Mouse (Mus musculus) kidney, adult 2 months (tissue): ENCODE results near the gene Dusp7. TPM values are rescaled to one million over a fixed set of nuclear protein-coding genes. Genes with fewer than 3 reads are reported as not detected.
A peak's percentile ranks its signal among the peaks of the same experiment; 100 is the strongest.

ENCODE experiments used
- DNase-seq: peaks from one replicate; pipeline ENCODE4 v3.0.0; 2021
- H3K27ac ChIP-seq: fragments of 200-500 bp; 2 replicates; pipeline ENCODE4 v1.5.1; 2012; ENCODE audit warnings: low read depth, low read length, control low read depth, inconsistent platforms; ENCODE audit not compliant: insufficient read depth
- H3K27me3 ChIP-seq: fragments of 200-500 bp; replicated peaks from 2 replicates; pipeline ENCODE4 v1.6.1; 2012; ENCODE audit warnings: mild to moderate bottlenecking, moderate library complexity, low read length, inconsistent platforms; ENCODE audit not compliant: control insufficient read depth, insufficient read depth
- H3K36me3 ChIP-seq: fragments of 200-500 bp; 2 replicates; pipeline ENCODE4 v1.6.1; 2012; ENCODE audit warnings: mild to moderate bottlenecking, moderate library complexity, low read length, inconsistent platforms; ENCODE audit not compliant: control insufficient read depth, insufficient read depth
- H3K4me1 ChIP-seq: fragments of 200-500 bp; 2 replicates; pipeline ENCODE4 v1.6.1; 2011; ENCODE audit warnings: low read length; ENCODE audit not compliant: control insufficient read depth, insufficient read depth
- H3K4me3 ChIP-seq: fragments of 200-500 bp; 2 replicates; pipeline ENCODE4 v1.5.1; 2011; ENCODE audit warnings: mild to moderate bottlenecking, low read depth, low read length, control low read depth; ENCODE audit not compliant: insufficient read depth
- CTCF ChIP-seq: fragments of 200-500 bp; conservative IDR thresholded peaks from 2 replicates; pipeline ENCODE4 v1.5.1; 2011; ENCODE audit warnings: low read depth, mild to moderate bottlenecking, control low read depth, low read length, moderate library complexity, mixed read lengths; ENCODE audit not compliant: insufficient read depth, insufficient read length
- POLR2A ChIP-seq: fragments of 200-500 bp; IDR thresholded peaks from one replicate; pipeline ENCODE4 v1.6.1; 2011; ENCODE audit warnings: low read depth, low read length, control low read depth
- WGBS: fragments of 180-500 bp; shearing (Covaris S2); methylation state at CpG from one replicate; pipeline ENCODE4 v1.1.7; 2018; 5-methylcytosine and 5-hydroxymethylcytosine counted together
- polyA plus RNA-seq: library from polyadenylated mRNA; depleted of rRNA; stranded (reverse); fragments of >200 nt; gene quantifications from 2 replicates; pipeline ENCODE4 v1.2.3, GENCODE M21; 2012

Gene Dusp7
- polyA plus RNA-seq, 1 experiment = 38.8 TPM

DNA sequence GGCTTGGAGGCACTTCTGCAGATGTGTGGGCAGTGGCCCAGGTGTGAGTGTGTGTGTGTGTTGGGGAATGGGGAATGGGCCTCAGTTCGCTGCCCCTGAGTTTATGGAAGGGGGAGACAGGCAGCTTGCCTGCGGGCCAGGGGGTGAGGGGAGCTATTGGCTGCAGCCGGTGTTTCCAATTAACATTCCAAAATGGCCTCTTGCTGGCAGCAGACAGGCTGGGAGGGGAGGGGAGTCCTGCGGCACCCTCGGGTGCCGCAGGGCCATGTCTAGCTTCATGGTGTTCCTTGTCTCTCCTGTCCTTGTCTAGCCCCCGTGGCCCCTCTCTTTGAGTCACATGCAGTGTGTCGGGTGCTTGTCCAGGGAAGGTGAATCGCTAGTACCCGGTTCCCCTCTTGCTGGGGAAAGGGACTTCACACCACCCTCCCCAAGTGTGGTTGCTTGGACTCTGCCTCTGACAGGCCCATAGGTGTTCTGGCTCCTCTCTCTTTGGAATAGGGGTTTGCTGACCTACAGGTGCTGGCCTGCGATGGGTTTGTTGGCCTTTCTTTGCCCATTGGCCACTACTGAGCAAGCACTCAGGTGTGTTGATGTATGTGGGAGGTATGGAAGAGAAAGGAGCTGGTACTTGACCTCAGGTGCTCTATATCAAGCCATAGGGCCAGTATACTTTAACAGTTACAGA, 1.5 kb downstream of the Dusp7 start:
- peak overlapping the region; percentile 58 for H3K27ac ChIP-seq
- DNase-seq = peak; percentile 56
- WGBS = 5% methylated on average over 11 of the region's 11 CpGs

DNA sequence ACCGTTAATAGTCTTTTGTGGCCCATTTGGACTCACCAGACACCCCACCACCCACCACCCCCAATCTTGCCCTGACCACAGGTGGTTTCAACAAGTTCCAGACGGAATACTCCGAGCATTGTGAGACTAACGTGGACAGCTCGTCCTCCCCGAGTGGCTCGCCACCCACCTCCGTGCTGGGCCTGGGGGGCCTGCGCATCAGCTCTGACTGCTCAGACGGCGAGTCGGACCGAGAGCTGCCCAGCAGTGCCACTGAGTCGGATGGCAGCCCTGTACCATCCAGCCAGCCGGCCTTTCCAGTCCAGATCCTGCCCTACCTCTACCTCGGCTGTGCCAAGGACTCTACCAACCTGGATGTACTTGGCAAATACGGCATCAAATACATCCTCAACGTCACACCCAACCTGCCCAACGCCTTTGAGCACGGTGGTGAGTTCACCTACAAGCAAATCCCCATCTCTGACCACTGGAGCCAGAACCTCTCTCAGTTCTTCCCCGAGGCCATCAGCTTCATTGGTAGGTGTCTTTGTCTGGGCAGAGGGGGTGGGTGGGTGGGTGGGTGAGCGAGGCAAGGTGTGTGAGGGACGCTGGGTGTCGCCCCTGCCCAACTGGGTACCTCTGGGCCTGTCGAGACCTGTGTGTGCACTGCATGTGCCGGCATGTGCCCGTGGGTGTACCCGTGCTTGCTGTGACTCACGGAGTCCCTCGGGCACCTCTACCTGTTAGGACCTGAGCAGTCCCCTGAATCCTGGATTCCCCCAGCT, 2.4 kb downstream of the Dusp7 start:
- Histone ChIP-seq H3K27ac (peak overlapping the region; percentile 88), H3K36me3 (peaks cover 5% of the 10 kb centered on the region; the same call in 1 of the 2 replicates), H3K4me3 (peak overlapping the region; percentile 66), H3K27me3 (no peaks in the 10 kb centered on the region), H3K4me1 (peaks cover 14% of the 10 kb centered on the region)
- WGBS = 68% methylated on average over 30 of the region's 30 CpGs
- no peak for DNase-seq
- no peak for TF ChIP-seq POLR2A
- TF ChIP-seq CTCF = no peak

More for the DNA sequence above, 1.5 kb downstream of the Dusp7 start:
- no peak for TF ChIP-seq CTCF
- no peak for TF ChIP-seq POLR2A
- peak overlapping the region; percentile 66 for H3K4me3 ChIP-seq
- peaks cover 5% of the 10 kb centered on the region; the same call in 1 of the 2 replicates for H3K36me3 ChIP-seq
- H3K27me3 ChIP-seq = no peaks in the 10 kb centered on the region
- peaks cover 14% of the 10 kb centered on the region for H3K4me1 ChIP-seq

DNA sequence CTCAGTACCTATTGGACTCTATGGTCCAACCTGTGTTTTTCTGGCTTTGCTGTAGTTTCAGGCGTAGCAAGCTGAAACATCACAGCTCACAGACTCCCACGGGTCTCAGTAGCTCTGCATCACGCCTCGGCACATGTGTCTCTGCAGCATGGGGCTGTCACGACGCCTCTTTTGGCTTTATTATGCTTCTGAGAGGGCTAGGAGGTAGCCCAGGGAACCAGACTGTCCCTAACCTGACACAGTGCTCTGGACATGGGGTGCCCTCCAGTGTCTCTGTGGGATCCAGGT, 2.9 kb downstream of the Dusp7 start:
- WGBS = 21% methylated on average over 6 of the region's 6 CpGs
- H3K27ac ChIP-seq = peak overlapping the region; percentile 88
- peak overlapping the region; percentile 23 for H3K4me3 ChIP-seq
- no peaks in the 10 kb centered on the region for H3K27me3 ChIP-seq
- no peak for TF ChIP-seq POLR2A
- no peak for TF ChIP-seq CTCF
- peaks cover 5% of the 10 kb centered on the region; the same call in 1 of the 2 replicates for H3K36me3 ChIP-seq
- peaks cover 14% of the 10 kb centered on the region for H3K4me1 ChIP-seq
- DNase-seq = no peak

DNA sequence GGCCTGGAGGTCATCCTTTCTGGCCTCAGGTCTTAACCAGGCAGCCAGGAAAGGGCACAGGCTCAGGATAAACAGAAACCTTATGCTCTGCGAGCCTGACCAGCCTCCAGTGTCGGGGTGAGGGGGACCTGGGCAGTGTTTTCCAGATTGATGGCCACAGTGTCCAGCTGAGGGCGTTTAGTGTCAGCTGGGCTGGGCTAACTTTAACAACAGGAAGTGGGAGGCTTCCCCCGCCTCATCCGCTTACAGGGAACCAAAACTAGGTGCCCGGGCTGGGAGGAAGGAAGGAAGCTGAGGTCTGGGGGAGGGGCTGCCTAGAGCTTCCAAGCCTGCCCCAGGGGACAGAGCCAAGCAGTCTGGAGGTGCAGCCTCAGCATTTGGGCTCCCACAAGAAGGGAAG, 3.3 kb downstream of the Dusp7 start:
- WGBS = 2% methylated on average over 6 of the region's 6 CpGs
- Histone ChIP-seq H3K27me3 (no peaks in the 10 kb centered on the region), H3K4me3 (peak overlapping the region; percentile 23), H3K36me3 (peaks cover 5% of the 10 kb centered on the region; the same call in 1 of the 2 replicates), H3K4me1 (peaks cover 14% of the 10 kb centered on the region), H3K27ac (peak overlapping the region; percentile 88)
- DNase-seq = peak; percentile 96
- TF ChIP-seq POLR2A (no peak), CTCF (no peak)

DNA sequence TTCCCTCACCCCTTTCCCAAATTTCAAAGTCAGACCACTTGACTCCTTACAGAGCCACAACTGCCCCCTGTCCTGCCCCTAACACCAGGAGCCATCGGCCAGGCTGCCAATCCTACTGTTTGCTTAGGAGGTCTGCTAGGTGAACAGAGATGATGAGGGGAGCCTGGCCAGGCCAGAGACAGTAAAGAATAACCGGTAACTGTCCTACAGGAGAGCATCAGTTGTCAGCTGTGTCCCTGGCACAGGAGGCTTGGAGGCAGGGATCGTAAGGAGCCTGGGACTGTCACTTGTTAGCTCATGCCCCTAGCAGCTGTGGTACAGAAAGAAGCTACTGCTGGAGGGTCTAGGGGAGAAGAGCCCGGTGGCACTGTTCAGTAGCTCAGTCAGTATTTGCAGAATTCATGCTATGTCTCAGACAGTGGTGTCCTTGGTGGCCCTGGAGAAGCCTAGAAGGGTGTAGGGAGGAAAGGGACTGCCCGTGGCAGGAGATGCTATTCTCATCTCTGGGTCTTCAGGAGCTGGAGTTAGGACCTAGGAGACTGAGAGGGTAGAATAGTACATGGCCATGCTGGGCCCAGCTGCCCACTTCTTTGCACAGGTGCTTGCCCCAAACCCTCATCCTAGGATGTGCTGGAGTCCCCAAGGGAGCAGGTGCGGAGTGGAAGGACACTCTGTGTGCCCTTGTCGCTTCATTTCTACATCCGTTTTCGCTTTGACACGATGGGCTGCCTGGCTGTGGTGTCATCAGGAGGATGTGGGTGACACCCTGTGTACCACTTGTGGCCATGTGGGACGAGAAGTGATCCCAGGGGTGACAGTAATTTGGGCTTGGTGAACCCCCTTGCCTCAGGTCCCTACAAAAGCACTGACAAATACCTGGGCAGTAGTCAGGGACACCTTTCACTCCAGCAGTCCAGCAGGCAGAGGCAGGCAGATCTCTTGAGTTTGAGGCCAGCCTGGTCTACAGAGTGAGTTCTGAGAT, 4.3 kb downstream of the Dusp7 start:
- Histone ChIP-seq H3K36me3 (peaks cover 5% of the 10 kb centered on the region), H3K4me3 (peak overlapping the region; percentile 9; the same call in 1 of the 2 replicates), H3K4me1 (peaks cover 14% of the 10 kb centered on the region), H3K27me3 (no peaks in the 10 kb centered on the region), H3K27ac (peak overlapping the region; percentile 66)
- TF ChIP-seq CTCF (no peak), POLR2A (no peak)
- WGBS = 76% methylated on average over 11 of the region's 11 CpGs
- no peak for DNase-seq

DNA sequence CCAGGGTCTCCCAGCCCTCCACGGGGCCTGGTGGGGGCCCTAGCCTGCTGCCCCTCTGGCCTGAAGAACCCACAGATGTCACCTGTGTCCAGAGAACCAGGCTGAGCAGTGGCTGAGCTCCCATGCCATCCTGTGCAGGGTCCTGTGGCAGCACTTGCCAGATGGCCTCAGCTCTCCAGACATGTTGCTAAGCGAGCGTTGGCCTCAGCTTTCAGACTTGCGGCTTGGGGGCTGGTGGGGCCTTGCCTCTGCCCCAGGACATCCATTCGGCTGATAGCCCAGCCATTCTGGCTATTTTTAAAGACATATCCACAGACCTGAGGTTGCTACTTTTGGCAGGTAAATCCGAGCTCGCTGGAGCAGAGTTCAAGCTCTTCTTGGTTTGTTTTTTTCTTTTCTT, 5.5 kb downstream of the Dusp7 start:
- Histone ChIP-seq H3K27me3 (no peaks in the 10 kb centered on the region), H3K4me3 (no peak overlapping the region), H3K36me3 (peaks cover 5% of the 10 kb centered on the region), H3K27ac (no peak overlapping the region), H3K4me1 (peaks cover 14% of the 10 kb centered on the region)
- no peak for DNase-seq
- WGBS = 91% methylated on average over 7 of the region's 7 CpGs
- TF ChIP-seq CTCF (no peak), POLR2A (no peak)

DNA sequence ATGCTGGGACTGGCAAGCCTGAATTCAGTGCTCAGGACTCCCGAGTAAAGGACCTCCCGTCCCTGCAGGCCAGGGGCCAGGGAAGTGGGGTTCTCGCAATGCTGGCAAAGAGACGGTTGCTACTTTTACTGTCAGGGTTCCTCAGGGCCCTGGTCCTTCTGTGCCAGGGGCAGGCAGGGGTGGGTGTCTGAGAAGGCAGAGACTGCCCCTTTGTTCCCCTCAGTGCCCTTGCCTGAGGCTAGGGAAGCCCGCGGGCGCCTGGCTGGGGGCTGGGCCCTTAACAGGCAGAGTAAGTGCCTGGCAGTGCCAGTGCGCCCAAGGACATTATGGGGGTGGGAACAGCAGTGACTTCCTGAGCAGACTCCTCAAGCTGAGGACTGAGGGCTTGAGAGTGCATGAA, 8.8 kb downstream of the Dusp7 start:
- no peak for DNase-seq
- Histone ChIP-seq H3K27me3 (no peaks in the 10 kb centered on the region), H3K36me3 (peaks cover 5% of the 10 kb centered on the region), H3K4me3 (no peak overlapping the region), H3K4me1 (no peaks in the 10 kb centered on the region; the same call in 1 of the 2 replicates), H3K27ac (no peak overlapping the region)
- TF ChIP-seq CTCF (no peak), POLR2A (no peak)
- 75% methylated on average over 8 of the region's 8 CpGs for WGBS
